Mouse (Mus musculus): ENCODE measurements around the gene Got1. TPM values are rescaled to one million over a fixed set of nuclear protein-coding genes. Genes with fewer than 3 reads are reported as not detected.

Got1 gene
- total RNA-seq, 4 experiments from 2014 or later, result 973 to 1,404 (median 1,052) TPM

Other genes starting within 250 kb of the Got1 start
- under 1 TPM in 2 of 4 experiments, not detected in 2; 0.06 to 0.57 TPM for gene Hpse2, start 136.2 kb downstream of the Got1 start, total RNA-seq (2022)
- under 1 TPM in 3 of 4 experiments, not detected in 1; 0.11 to 0.38 (median 0.22) TPM for gene Cnnm1, start 84.2 kb downstream of the Got1 start, total RNA-seq (2022)
- not detected for gene Nkx2-3, start 87.7 kb upstream of the Got1 start, total RNA-seq (2022)
- gene Slc25a28, start 150.3 kb upstream of the Got1 start, total RNA-seq (2022), result 10 to 100 TPM; 24.8 to 29.5 (median 27.4) TPM
- 1 to 10 TPM; 1.6 to 2.6 (median 2.1) TPM for gene Entpd7, start 165.1 kb upstream of the Got1 start, total RNA-seq (2022)
- 10 to 100 TPM; 13.9 to 15.8 (median 14.6) TPM for gene Cutc, start 228.4 kb upstream of the Got1 start, total RNA-seq (2022)
- 10 to 100 TPM; 23.7 to 26.4 (median 25.1) TPM for gene Cox15, start 228.4 kb upstream of the Got1 start, total RNA-seq (2022)

All from heart, adult 8-10 months (tissue).